21 mouse cellular contexts compared by ENCODE assay signal in the genomic region with DNA sequence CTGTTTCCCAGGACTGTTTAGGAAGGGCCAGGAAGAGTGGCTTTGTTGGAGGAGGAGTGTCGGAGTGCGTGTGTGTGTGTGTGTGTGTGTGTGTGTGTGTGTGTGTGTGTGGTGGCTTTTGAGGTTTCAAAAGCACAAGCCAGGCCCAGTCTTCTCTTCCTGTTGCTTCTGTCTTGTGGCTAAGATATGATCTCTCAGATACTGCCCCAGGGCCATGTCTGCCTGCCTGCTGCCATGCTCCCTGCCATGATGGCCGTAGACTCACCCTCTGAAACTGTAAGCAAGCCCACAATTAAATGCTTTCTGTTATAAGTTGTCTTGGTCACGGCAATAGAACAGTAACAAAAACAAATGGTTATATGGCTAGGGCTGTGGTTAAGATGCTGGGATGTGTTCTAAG.
"Had no signal": no experiment of that assay in that cellular context is flagged by ENCODE, and none has a peak within 500 bp of the region (broad histone marks: within the 10 kb centered on the region; RNA-seq: fewer than 3 reads in every experiment).

No protein-coding gene starts in this region.

- ATAC-seq: liver, postnatal 0 days; lung, postnatal 0 days; midbrain, embryonic 13.5 days; midbrain, embryonic 16.5 days had no signal

- DNase-seq: liver, postnatal 0 days; lung, adult 2 months; lung, postnatal 14 days; lung, postnatal 36 days; retina, postnatal 1 day; right cerebral cortex, adult 18-20 months; right cerebral cortex, postnatal 25 days; right cerebral cortex, postnatal 4 days; spleen, adult 18-20 months; thymus, adult 18-20 months; thymus, postnatal 14 days; thymus, postnatal 36 days had no signal

- H3K9me3 ChIP-seq: lung, embryonic 15.5 days; midbrain, embryonic 13.5 days; neural tube, embryonic 12.5 days had no signal

- H3K27me3 ChIP-seq: lung, embryonic 15.5 days; megakaryocyte, embryonic 14.5 days; midbrain, embryonic 13.5 days; neural tube, embryonic 12.5 days had no signal

- H3K4me2 ChIP-seq: lung, embryonic 15.5 days; midbrain, embryonic 11.5 days; midbrain, embryonic 13.5 days; neural tube, embryonic 12.5 days had no signal

- H3K27ac ChIP-seq: lung, embryonic 15.5 days; macrophage; midbrain, embryonic 13.5 days; neural tube, embryonic 12.5 days had no signal

- H3K4me1 ChIP-seq: lung, embryonic 15.5 days; midbrain, embryonic 13.5 days; neural tube, embryonic 12.5 days had no signal

- H3K4me3 ChIP-seq: lung, embryonic 15.5 days; megakaryocyte, embryonic 14.5 days; midbrain, embryonic 13.5 days; myocyte; neural tube, embryonic 12.5 days had no signal

- H3K9ac ChIP-seq: liver, postnatal 0 days; lung, embryonic 15.5 days; midbrain, embryonic 13.5 days; neural tube, embryonic 12.5 days had no signal

- H3K36me3 ChIP-seq: lung, embryonic 15.5 days; midbrain, embryonic 13.5 days; neural tube, embryonic 12.5 days had no signal
